Mouse (Mus musculus) heart, postnatal 4 days (tissue): Measurements from ENCODE around the gene Cd151. TPM values are rescaled to one million over a fixed set of nuclear protein-coding genes. Genes with fewer than 3 reads are reported as not detected.

Experiments used
- DNase-seq: peaks from one replicate; pipeline ENCODE4 v3.0.0; 2021
- total RNA-seq, 2 experiments: library from RNA; stranded (reverse); gene quantifications; 2 replicates each; pipeline ENCODE4 v1.2.3; 2021

The Cd151 gene
- 100 to 1,000 TPM; 229 to 230 TPM for total RNA-seq

DNA sequence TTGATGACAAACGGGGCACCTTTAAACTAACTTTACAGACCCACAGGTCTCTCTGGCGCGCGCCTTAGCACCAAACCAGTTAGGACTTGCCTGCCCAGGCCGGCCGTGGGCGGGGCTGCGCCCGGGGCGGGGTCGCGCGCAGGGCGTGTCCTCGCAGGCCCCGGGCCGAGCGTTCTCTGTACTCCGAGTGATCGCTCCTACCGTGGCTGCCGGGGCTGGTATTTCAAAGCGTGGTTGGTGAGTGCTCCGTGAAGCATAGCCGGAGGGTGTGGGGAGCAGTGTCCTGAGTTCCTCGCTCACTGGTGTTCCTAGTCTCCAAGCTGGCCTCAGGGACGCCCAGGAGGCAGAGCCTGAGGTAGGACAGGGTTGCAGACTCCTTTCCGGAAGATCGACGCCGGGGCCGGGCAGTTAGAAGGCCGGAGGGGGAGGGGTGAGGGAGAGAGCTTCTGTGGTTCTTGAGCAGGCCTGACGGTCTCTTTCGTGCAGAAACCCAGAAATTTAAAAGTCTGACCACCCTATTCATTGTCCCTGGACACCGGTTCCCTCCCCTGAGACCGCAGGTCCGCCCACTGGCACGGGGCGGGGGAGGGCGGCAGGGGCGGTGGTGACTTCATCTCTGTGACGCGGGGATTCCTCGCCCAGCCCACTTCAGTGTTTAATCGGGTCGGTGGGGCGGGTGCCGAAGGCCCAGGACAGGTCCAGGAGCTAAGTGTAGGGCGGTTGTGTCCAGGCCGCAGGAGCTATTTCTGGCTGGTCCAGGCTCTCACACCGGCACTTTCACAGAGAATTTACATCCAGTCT, at the start of gene Cd151:
Cd151 (plus strand) TSS at position 163 of the 801 bp plus-strand sequence.
- peak; percentile 93 for DNase-seq

DNA sequence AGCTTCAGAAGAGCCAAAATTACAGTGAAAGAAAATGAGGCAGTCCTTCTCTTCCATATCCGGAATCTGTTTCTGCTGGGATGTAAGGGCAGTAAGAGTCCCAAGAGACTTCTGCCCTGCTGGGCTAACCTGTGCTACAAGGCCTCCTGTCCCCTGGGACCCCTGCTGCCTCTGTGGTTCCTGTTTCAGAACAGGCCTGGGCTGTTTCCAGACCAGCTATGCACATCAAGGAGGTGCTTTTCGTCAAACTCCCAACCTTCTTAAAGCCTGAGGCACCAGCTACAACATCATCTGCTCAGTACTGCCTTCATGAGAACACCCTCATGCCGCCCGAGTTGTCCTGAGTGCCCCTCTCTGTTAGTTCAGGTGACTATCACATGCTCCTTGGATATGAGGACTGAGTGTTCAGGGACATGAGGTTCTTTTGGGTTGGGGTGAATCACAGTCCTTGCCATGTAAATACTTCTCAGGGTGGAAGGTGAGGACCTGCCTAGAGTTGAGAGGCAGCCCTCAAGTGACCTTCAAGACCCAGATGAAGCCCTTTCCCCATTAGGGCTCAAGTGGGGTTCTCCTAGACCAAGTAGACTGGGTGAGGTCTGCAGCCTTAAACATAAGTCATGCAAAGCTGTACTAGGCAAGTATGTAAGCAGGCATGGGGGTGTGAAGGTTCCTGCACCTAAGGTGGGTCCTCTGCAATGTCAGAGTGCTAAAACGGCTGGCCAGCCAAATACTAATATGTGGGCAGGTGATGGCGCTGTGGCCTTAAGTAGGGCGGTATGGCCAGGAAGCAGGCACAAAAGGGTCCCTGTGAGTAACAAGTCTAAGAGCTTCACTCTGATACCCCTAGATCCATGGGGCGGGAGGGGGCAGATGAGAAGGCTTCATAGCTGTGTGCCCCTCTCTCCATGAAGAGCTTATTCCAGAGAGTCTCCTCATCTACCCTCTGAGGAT, 49.2 kb upstream of the Cd151 start:
- no peak for DNase-seq

DNA sequence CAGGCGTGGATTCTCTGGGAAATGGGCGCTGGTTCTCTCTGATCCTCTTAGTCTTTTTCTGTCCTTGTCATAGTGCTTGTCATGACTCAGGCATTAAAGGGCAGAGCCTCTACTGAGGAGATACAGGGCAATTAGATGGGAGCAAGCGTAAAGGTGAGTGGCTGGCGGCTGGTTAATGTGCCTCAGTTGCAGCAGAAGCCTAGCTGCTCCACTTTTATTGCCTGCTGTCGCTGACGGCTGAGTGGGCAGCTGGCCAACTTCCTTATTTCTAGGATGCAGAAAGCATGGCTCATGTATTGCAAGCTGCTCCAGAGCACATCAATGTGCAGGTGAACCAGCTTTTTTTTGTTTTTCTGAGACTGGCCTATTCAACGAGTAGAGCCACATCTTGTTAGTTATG, 48.2 kb upstream of the Cd151 start:
- DNase-seq, result no peak

DNA sequence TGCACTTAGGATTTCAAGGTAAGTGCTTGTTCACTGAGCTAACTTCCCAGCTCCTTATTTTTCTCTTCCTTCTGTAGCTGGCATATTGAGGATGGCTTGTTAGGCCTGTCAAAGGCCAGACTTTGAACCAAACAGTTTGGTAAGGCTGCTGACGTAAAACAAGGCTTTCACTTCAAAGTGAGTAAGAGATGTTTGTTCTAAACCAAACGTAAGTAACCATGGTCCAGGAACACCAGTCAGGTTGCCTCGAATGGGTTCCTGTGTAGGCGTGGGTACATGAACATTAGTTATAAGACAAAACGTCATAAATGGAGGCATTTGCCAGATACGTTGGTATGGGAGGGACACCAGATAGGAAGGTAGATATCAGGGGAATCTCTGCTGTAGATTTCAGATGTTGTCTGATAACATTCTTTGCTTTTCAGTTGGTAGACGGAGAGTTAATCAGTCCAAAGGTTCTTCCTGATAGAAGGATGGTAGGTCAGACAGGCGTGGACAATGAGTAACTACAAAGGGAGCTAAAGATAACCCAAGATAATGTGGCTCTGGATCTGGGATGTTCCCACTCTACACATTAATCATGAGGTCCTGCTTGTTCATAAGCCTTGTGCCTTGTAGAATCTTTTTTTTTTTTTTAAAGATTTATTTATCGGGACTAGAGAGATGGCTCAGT, 47.0 kb upstream of the Cd151 start:
- DNase-seq, result no peak

DNA sequence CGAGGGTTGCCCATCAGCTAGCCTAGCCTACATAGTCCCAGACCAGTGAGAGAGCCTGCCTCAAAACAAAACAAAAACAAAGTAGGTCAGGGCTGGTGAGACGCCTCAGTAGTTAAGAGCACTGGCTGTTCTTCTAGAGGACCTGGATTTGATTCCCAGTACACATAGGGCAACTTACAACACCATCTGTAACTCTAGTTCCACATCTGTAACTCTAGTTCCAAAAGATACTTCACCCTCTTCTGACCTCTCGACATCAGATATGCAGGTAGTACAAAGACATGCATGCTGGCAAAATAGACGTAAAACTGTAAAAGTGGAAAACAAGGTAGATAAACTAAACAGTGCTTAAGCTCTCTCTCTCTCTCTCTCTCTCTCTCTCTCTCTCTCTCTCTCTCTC, 43.4 kb upstream of the Cd151 start:
- no peak for DNase-seq

DNA sequence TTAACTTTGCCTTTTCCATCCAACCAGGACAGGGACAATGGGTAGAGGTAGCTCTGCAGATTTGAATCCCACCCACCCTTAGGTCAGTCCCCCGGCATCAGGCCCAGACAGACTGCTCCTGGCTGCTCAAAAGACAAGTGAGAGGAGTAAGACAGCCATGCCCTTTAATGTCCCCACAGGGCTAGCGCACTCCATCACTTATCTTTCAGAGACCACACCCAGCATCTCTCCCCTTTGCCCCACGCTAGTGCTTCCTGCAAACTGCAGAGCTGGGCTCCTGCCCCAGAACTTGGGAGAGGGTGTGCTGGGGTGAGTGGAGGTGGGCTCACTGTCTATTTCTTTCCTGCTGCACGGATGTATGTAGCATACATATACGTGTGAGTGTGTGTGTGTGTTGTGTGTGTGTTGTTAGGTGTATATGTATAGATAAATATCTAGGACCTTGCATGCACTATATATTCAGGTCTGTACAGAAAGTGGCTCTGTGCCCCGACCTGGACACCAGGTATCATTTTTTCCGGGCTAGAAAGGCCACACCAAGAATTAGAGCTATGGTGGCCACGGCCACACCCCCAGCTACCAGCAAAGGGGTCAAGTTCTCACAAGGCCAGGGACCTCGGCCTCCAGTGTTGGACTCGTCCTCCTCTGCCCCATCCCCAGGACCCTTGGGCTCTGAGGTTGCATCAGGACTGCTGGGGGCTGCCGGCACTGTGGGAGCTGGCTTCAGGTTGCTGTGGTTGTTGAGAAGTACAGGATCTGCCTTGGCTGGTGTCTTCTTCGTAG, 40.1 kb upstream of the Cd151 start:
- DNase-seq, result no peak

DNA sequence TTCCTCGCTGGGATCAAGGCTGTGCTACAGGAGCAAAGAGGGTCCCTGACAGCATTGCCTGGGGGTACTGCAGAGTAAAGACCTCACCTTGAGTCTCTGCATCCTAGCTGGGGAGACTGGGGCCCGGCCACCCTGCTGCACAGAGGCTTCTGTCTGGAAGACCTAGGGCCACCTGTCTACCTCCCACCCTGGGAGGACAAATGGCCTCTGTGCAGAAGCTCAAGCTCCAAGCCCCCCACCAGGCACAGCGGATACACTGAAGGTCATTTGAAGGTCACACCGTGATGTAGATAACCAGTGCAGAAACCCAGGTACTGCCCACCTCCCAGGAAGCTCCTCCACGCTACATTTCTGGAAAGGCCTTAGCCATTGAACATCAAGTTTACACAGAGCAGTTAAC, 38.5 kb upstream of the Cd151 start:
- no peak for DNase-seq

DNA sequence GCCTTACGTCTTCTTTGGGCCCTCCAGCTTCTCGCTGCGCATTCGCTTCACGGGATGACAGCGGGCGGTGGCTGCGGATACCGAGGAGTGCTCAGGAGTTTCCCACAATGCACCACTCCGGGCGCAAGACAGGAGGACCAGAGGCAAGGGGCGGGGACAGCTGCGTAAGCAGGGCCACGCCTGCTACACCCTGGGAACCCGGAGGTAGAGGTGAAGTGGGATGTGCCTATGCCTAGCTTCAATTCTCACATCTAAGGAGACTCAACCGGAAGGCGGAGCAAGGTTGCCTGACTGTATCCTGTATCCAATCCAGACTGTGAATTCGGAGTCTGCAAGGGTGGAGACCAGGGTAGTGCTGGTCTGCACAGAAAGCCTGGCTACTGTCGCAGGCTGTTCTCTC, 37.9 kb upstream of the Cd151 start, which contains the start of gene Cend1:
Cend1 (minus strand) TSS at position 182 of the 400 bp plus-strand sequence.
- DNase-seq, result peak; percentile 50

DNA sequence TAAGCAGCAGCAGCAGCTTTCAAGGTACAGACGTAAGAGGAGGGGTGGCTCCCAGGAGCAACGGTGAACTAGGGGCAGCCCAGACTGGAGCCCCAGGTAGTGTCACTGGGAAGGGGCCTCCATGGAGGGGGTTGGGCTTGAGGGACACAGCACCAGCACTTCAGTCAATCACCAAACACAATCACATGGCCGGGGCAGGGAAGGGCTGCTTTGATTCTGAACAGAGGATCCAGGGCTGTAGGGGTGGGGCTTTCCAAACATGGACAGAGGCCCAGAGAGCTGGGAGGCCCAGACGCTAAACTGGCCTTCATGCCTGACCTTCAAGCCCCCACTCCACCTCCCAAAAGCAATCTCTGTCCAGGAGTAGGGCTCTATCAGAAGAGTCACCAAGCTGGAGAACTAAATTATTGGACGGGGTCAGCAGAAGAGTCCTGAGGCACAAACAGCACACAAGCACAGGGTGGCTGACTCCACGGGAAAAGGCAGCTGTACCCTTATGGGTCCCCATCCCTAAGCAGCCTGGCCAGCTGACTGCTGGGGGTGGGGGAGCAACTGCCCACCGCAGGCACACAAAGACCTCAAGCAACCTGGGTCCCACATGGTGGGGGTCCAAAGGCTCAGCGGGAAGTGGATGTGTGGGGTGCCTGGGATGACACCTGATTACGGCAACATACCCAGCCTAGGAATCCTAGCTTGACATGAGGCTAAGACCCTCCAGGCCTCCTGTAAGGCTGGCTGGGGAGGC, 37.2 kb upstream of the Cd151 start:
- DNase-seq, result peak; percentile 33

DNA sequence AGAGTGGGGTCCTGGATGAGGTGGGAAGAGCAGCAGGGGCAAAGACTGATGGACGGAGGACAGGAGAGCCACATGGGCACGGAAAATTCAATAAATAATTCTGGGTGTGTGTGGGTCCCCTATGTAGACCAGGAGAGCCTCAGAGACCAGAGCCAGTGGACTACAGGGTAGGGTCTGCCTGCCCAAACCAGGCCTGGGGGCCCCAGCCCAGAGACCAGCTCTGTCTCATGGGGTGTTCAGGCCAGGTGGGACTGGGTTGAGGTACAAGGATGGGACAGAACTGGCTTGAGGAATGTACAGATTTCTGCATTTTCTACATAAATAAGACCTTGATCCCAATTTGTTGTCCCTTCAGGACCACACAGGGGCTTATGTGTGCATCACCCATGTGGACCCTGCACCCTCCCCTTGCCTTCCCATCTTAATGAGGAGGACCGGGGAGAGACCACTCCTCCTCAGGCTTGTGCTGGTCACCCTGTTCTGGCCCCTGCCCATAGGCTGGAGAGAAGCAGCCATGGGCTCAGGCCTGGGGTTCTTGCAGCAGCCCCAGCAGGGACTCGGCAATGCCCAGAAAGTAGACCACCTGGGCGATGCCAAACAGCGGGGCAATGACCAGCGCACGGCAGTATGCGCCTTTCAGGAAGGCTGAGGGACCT, 36.5 kb upstream of the Cd151 start:
- DNase-seq, result no peak

DNA sequence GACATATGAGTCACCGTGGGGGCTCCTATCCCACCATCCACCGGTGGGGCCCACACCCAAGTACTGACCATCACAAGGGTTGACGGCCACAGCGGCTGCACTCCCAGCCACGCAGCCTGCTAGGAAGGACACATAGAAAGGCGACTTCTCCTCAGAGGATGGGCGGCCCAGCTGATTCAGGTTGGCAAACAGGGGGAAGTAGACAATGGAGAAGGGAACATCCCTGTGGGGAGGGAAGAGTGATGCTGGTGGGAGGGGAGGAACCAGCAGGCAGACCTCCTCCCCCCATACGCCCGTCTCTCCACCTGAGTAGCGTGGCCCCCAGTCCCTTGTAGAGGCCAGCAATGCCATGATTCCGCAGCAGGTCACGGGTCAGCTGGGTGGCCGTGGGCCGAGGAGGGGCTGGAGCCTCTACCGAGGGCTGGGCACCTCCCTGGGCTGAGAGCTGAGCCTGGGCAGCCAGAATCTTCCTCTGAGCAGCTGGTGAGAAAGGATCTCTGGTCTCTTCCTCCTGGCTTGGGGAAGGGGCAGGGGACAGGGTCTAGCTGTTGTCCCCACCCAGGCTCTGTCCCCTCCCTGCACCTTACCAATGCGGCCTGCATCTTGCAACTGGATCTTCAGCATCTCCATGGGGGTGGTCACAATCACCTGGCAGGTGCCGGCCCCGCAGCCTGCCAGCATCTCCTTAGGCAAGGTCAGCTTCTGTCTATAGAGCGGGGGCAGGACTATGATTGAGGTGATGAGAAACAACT, 35.6 kb upstream of the Cd151 start:
- no peak for DNase-seq

DNA sequence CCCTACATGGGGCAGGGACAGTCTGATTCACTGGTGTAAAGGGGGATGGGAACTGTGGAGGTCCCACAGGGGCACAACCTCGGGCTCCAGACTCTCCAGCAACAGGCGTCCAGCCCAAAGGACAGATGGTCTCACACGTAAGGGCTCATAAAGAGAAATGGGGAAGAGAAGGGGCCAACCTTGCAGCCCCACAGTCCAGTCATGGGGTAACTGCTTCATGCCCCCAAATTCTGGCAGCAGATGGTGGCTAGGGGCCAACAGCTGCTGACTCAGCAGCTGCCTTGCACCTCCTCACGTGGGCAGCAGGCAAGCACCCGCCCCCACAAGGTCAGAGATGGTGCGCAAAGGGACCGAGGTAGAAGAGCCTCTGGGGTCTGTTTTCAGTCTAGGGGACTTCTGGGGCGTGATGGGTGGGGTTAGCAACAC, 35.0 kb upstream of the Cd151 start:
- DNase-seq, result peak; percentile 74

DNA sequence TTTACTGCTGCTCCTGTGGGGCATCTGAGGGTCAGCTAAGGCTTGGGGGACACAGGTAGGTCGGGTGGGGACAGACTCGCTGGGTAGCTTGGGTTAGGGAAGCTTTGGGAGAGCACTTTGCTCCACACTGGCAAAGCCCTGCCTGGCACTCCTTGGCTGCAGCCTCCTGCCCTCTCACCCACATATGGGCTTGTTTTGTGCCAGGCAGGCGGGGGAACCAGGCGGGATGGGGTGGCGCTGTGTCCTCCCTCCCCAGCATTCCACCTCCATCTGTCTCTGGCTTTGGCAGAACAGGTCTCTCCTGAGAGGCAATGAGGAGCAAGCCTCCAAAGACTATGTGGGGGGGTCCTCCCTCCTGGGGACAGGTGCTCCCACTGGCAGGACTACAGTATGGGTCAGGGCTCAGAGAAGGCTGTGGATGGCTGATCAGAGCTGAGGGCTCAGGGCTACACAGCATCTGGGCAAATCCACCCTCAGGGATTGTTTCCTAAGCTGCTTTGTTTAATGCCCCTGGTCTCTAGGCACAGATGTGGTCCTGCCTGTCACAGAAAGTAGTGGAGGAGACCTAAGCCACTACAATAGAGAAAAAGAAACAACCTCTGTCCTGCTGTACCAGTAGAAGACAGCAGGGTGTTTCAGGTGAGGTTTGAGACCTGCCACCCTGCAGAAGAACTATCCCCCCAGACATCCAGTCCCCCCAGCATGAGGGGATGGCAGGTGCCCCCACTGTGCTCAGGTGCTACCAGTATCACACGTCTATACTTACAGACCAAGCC, 34.3 kb upstream of the Cd151 start:
- DNase-seq, result peak; percentile 72

DNA sequence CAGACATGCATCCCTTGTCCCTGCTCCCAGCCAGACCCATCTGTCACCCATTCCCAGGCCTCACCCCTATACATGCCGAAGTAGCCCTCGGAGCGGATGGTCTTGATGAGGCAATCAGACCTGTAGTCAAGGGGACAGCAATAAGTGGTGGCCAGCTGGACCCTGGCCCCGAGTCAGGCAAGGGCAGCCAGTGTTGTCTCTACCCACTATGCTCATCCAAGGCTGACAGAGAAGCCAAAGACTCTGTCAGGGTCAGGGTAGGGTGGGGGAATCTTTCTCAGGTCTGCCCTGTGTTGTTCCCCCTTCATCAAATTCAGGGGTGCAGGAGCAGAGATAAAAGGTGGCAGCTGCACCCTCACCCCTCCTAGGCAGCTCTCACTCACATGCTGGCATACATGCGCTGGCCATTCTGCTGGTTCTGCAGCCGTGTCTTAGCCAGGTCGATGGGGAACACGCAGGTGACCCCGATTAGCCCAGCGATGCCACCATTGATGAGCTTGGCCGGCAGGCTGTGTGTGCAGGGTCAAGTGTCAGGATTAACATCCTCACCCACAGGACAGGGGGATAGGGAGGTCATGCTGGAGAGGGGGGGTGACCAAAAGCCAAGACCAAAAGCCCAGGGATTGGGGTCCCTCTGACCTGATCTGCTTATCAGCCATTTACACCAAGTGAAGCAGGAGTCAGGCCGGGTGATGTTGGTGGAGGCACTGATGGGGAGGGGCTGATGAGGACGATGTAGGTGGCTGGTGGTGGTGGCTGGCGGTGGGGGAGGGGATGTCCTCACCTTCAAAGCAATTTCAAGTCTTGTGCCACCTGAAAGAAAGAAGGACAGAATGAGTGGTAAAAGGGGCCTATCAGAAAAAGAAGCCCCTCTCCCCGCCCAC, 33.4 kb upstream of the Cd151 start:
- no peak for DNase-seq

DNA sequence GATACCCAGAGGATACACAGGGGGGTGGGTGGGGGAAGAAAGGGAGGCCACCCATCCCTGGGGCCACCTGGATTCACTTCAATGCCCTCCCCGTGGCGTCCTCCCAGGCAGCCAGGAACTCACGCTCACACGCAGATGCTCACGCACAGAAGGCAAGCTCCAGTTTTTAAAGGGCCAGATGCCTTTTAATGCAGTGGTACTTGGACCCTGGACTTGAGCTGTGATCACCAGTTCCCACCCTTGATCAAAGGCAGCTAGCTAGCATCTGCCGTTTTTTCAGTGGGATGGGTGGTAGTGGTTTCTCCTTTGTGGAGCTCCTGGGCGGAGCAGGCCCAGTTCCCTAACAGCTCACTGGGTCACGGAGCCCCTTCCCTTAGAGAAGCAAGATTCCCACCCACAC, 32.7 kb upstream of the Cd151 start:
- DNase-seq, result no peak

DNA sequence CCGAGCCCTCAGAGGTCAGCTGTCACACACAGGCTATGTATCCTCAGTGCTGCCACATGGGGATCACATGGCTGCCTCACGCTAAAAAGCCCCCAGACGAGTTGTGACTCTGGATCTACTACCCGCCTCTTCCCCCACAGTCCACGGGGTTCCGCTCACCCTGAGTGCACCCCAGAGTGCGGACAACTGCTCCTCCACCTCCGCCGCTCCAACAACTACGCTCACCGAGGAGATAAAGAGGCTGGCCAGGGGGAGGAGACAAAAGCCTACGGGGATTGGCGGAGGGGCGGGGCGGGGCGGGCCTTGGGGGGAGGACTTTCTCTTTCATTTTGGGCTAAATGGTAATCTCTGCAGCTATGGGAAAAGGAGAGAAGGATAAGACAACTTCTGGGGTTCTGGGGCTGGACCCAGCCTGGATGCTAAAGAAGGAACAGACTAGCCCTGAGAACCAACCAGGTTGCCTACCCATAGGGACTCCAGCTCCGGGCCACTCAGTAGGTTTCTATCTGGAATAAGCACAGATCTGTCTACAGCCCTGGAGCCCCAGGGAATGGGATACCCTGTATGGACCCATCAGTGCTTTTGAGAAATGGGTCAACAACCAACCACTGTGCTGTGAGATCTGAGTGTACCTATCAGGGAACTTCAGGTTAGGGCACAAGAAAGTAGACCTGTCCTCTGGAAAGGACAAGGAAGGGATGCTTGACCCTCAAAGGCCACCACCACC, 31.9 kb upstream of the Cd151 start:
- peak; percentile 68 for DNase-seq

DNA sequence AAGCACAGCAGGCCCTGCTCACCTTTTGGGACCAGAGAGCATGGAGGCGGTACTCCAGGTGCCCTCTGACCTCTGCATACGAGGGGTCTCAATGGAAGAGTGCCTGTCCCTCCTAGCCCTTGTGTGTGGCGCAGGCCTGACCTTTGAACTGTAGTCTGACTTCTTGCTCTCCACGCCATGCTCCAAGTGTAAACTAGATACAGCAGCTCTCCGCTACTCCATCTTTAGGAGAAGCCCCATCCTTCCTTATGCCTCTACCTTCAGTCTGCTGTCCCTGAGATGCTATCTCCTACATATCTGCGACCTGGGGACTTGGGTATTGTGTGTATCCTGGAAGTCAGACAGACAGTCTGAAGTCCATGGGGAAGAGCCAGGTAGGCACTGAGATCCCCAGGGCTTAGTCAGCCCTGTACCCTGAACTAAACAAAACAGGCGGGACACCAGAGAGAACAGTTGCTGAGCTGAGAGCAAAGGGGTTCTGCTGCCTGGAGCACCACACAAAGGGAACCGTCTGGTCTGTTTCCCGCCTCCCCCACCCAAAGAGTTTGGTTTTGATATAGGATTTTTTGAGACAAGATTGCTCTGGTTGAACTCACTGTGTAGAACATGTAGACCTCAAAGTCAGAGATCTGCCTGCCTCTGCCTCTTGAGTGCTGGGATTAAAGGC, 31.2 kb upstream of the Cd151 start:
- no peak for DNase-seq
